Mouse (Mus musculus) kidney, adult 2 months (tissue): ENCODE measurements at regions not wholly inside any gene's neighbourhood (a gene's known extent, or its start where the extent isn't known, plus 50 kb on each side); places are given as distances from the start of the nearest gene placed in this dataset.

ENCODE experiments used
- CTCF ChIP-seq: fragments of 200-500 bp; conservative IDR thresholded peaks from 2 replicates; pipeline ENCODE4 v1.5.1; 2011; ENCODE audit warnings: low read depth, mild to moderate bottlenecking, control low read depth, low read length, moderate library complexity, mixed read lengths; ENCODE audit not compliant: insufficient read depth, insufficient read length
- POLR2A ChIP-seq: fragments of 200-500 bp; IDR thresholded peaks from one replicate; pipeline ENCODE4 v1.6.1; 2011; ENCODE audit warnings: low read depth, low read length, control low read depth

- TF ChIP-seq CTCF (no peak), POLR2A (no peak)
These were observed 70.9 kb downstream of the Apip start for GRCm38 (mm10) chr2:103144420-103144819.
